Mouse (Mus musculus): ENCODE data around the gene Rnf145. TPM values are rescaled to one million over a fixed set of nuclear protein-coding genes. Genes with fewer than 3 reads are reported as not detected.

The Rnf145 gene
- polyA plus RNA-seq, 1 experiment from 2014 or later = 82.1 TPM

GRCm38 (mm10) chr11:44545181-44545580, 26.4 kb downstream of the Rnf145 start:
- H3K4me1 ChIP-seq = 0 out of 2 replicates have a peak, but pooled peaks cover 4% of the 10 kb centered on the region
- DNase-seq (ENCODE audit: low spot score) = peak; percentile 59
- H3K9me3 ChIP-seq = no peaks in the 10 kb centered on the region
- WGBS = 66% methylated on average over 7 of the region's 7 CpGs
- no peak overlapping the region for H3K4me3 ChIP-seq
- H3K27ac ChIP-seq = no peak overlapping the region
- peaks cover 92% of the 10 kb centered on the region for H3K36me3 ChIP-seq
- H3K27me3 ChIP-seq (ENCODE audit: insufficient read depth, poor library complexity, severe bottlenecking) = no peaks in the 10 kb centered on the region

- DNase-seq (ENCODE audit: low spot score) = peak; percentile 68
- Histone ChIP-seq H3K36me3 (peaks cover 94% of the 10 kb centered on the region), H3K9me3 (no peaks in the 10 kb centered on the region), H3K4me1 (0 out of 2 replicates have a peak, but pooled peaks cover 4% of the 10 kb centered on the region), H3K4me3 (no peak overlapping the region), H3K27me3 (ENCODE audit: insufficient read depth, poor library complexity, severe bottlenecking) (no peaks in the 10 kb centered on the region), H3K27ac (no peak overlapping the region)
- 76% methylated on average over 8 of the region's 8 CpGs for WGBS
These were observed 27.5 kb downstream of the Rnf145 start for GRCm38 (mm10) chr11:44546250-44546649.

- 0 out of 2 replicates have a peak, but pooled peaks cover 4% of the 10 kb centered on the region for H3K4me1 ChIP-seq
- peaks cover 96% of the 10 kb centered on the region for H3K36me3 ChIP-seq
- H3K9me3 ChIP-seq = no peaks in the 10 kb centered on the region
- peak; percentile 50 for DNase-seq (ENCODE audit: low spot score)
- no peak overlapping the region for H3K27ac ChIP-seq
- no peaks in the 10 kb centered on the region for H3K27me3 ChIP-seq (ENCODE audit: insufficient read depth, poor library complexity, severe bottlenecking)
- WGBS = 81% methylated on average over 8 of the region's 8 CpGs
- no peak overlapping the region for H3K4me3 ChIP-seq
These were observed 29.0 kb downstream of the Rnf145 start for GRCm38 (mm10) chr11:44547651-44548196.

- H3K9me3 ChIP-seq = no peaks in the 10 kb centered on the region
- peaks cover 96% of the 10 kb centered on the region for H3K36me3 ChIP-seq
- no peak overlapping the region for H3K4me3 ChIP-seq
- 0 out of 2 replicates have a peak, but pooled peaks cover 4% of the 10 kb centered on the region for H3K4me1 ChIP-seq
- no peak overlapping the region for H3K27ac ChIP-seq
- WGBS = 97% methylated on average over 12 of the region's 12 CpGs
- peak; percentile 53 for DNase-seq (ENCODE audit: low spot score)
- no peaks in the 10 kb centered on the region for H3K27me3 ChIP-seq (ENCODE audit: insufficient read depth, poor library complexity, severe bottlenecking)
These were observed 30.1 kb downstream of the Rnf145 start for GRCm38 (mm10) chr11:44548816-44549215.

- Histone ChIP-seq H3K4me3 (no peak overlapping the region), H3K27me3 (ENCODE audit: insufficient read depth, poor library complexity, severe bottlenecking) (no peaks in the 10 kb centered on the region), H3K4me1 (0 out of 2 replicates have a peak, but pooled peaks cover 4% of the 10 kb centered on the region), H3K36me3 (peaks cover 91% of the 10 kb centered on the region), H3K9me3 (no peaks in the 10 kb centered on the region), H3K27ac (no peak overlapping the region)
- WGBS = 92% methylated on average over 10 of the region's 10 CpGs
- peak; percentile 53 for DNase-seq (ENCODE audit: low spot score)
These were observed 30.9 kb downstream of the Rnf145 start for GRCm38 (mm10) chr11:44549511-44550278.

- H3K36me3 ChIP-seq = peaks cover 88% of the 10 kb centered on the region
- WGBS = 86% methylated on average over 6 of the region's 6 CpGs
These were observed 32.2 kb downstream of the Rnf145 start for GRCm38 (mm10) chr11:44550996-44551395.

GRCm38 (mm10) chr11:44554339-44554738, 35.6 kb downstream of the Rnf145 start:
- no peak overlapping the region for H3K27ac ChIP-seq
- no peaks in the 10 kb centered on the region for H3K4me1 ChIP-seq
- no peak for DNase-seq (ENCODE audit: low spot score)
- WGBS = 92% methylated on average over 4 of the region's 4 CpGs
- H3K4me3 ChIP-seq = no peak overlapping the region
- H3K36me3 ChIP-seq = peaks cover 80% of the 10 kb centered on the region
- no peaks in the 10 kb centered on the region for H3K27me3 ChIP-seq (ENCODE audit: insufficient read depth, poor library complexity, severe bottlenecking)
- no peaks in the 10 kb centered on the region for H3K9me3 ChIP-seq

More at GRCm38 (mm10) chr11:44550996-44551395, 32.2 kb downstream of the Rnf145 start:
- Histone ChIP-seq H3K27me3 (ENCODE audit: insufficient read depth, poor library complexity, severe bottlenecking) (no peaks in the 10 kb centered on the region), H3K9me3 (no peaks in the 10 kb centered on the region), H3K4me1 (no peaks in the 10 kb centered on the region), H3K4me3 (no peak overlapping the region), H3K27ac (no peak overlapping the region)
- no peak for DNase-seq (ENCODE audit: low spot score)

- Histone ChIP-seq H3K4me1 (no peaks in the 10 kb centered on the region), H3K27ac (no peak overlapping the region), H3K4me3 (no peak overlapping the region), H3K36me3 (peaks cover 80% of the 10 kb centered on the region), H3K9me3 (no peaks in the 10 kb centered on the region), H3K27me3 (ENCODE audit: insufficient read depth, poor library complexity, severe bottlenecking) (no peaks in the 10 kb centered on the region)
- DNase-seq (ENCODE audit: low spot score) = no peak
- 94% methylated on average over 3 of the region's 3 CpGs for WGBS
These were observed 39.8 kb downstream of the Rnf145 start for GRCm38 (mm10) chr11:44558521-44558920.

GRCm38 (mm10) chr11:44559466-44559865, 40.7 kb downstream of the Rnf145 start:
- no peaks in the 10 kb centered on the region for H3K9me3 ChIP-seq
- H3K4me3 ChIP-seq = no peak overlapping the region
- no peak overlapping the region for H3K27ac ChIP-seq
- no peaks in the 10 kb centered on the region for H3K4me1 ChIP-seq
- no peaks in the 10 kb centered on the region for H3K27me3 ChIP-seq (ENCODE audit: insufficient read depth, poor library complexity, severe bottlenecking)
- peaks cover 84% of the 10 kb centered on the region for H3K36me3 ChIP-seq
- WGBS = 94% methylated on average over 6 of the region's 6 CpGs
- no peak for DNase-seq (ENCODE audit: low spot score)

GRCm38 (mm10) chr11:44560396-44560795, 41.6 kb downstream of the Rnf145 start:
- DNase-seq (ENCODE audit: low spot score) = no peak
- 93% methylated on average over 8 of the region's 8 CpGs for WGBS
- Histone ChIP-seq H3K4me3 (no peak overlapping the region), H3K9me3 (no peaks in the 10 kb centered on the region), H3K27me3 (ENCODE audit: insufficient read depth, poor library complexity, severe bottlenecking) (no peaks in the 10 kb centered on the region), H3K27ac (no peak overlapping the region), H3K4me1 (no peaks in the 10 kb centered on the region), H3K36me3 (peaks cover 89% of the 10 kb centered on the region)

- no peak for DNase-seq (ENCODE audit: low spot score)
- WGBS = 91% methylated on average over 21 of the region's 21 CpGs
- peaks cover 96% of the 10 kb centered on the region for H3K36me3 ChIP-seq
These were observed 42.8 kb downstream of the Rnf145 start for GRCm38 (mm10) chr11:44561476-44562015.

GRCm38 (mm10) chr11:44562389-44563135, 43.8 kb downstream of the Rnf145 start:
- Histone ChIP-seq H3K4me1 (no peaks in the 10 kb centered on the region), H3K36me3 (peaks cover 99% of the 10 kb centered on the region), H3K27ac (no peak overlapping the region), H3K9me3 (no peaks in the 10 kb centered on the region), H3K27me3 (ENCODE audit: insufficient read depth, poor library complexity, severe bottlenecking) (no peaks in the 10 kb centered on the region), H3K4me3 (no peak overlapping the region)
- DNase-seq (ENCODE audit: low spot score) = no peak
- WGBS = 80% methylated on average over 12 of the region's 12 CpGs

More at GRCm38 (mm10) chr11:44561476-44562015, 42.8 kb downstream of the Rnf145 start:
- Histone ChIP-seq H3K9me3 (no peaks in the 10 kb centered on the region), H3K4me1 (no peaks in the 10 kb centered on the region), H3K27ac (no peak overlapping the region), H3K27me3 (ENCODE audit: insufficient read depth, poor library complexity, severe bottlenecking) (no peaks in the 10 kb centered on the region), H3K4me3 (no peak overlapping the region)
